Mouse (Mus musculus) right cerebral cortex, postnatal 36 days (tissue): Measurements from ENCODE around the gene Apoh.

Experiments used
- DNase-seq, 2 experiments: peaks; one replicate each; pipeline ENCODE4 v3.0.0; 2022; ENCODE audit warnings: low spot score in 2 of 2, mixed read lengths in 1 of 2

Apoh gene

DNA sequence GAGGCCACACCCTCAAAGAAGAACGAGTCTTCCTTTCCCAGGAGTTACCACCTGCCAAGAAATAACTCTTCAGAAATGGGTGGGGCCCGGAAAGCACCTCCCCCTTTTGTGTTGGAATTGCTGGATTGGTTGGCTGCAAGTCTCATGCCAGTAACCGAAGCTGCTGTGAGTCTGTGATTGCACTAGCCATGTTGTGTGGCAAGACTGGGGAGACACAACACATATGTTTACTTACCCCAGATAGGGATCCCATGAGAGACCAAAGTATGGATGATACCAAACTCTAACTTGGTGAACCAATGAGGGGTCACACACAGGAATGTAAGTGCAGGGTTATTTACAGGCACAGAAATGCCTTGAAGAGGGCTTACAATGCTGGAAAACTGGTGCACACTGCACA, 39.5 kb downstream of the Apoh start:
- DNase-seq = no peak

DNA sequence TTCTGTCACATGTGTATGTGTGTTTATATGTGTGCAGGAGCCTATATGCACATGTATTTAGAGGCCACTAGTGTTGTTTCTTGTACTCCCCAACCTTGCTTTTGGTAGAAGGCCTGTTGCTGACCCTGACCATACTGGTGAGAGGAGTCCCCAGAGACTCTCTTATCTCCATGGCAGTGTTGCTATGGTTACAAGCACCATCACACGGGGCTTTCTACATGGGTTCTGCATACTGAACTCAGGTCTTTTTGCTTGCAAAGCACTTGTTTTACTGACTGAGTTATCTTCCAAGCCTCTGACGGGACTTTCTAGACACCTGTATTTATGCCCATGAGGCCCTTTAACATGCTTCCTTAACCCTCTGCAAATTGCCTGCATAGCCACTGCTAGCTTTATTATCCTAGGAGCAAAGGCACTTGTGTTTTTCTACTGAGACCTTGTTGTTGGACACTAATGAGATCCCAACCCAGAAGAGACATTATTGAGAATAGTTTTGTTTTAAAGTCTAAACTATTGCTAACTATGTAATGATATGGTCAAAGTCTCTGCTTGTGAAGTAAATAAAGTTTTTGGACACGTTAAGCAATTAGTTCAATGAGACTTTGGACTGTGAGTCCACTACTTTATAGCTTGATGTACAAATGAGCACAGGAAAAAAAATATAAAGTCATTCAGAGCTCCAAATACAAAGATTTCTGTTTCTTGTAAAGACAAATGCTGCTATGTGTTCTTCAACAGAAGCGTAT, 41.9 kb downstream of the Apoh start:
- DNase-seq = no peak

DNA sequence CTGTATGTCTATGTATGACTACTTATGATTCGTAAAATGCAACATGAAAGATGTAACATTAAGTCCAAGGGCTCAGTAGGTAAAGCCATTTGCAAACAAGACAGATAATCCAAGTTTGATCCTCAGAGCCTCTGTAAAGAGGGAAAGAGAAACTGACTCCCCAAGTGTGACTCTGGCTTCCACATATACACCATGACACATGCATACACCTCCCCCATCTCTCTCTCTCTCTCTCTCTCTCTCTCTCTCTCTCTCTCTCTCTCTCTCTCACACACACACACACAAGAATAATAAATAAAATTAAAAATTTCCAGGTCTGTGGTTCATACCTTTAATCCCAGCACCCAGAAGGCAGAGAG, 42.5 kb downstream of the Apoh start:
- no peak for DNase-seq

GRCm38 (mm10) chr11:108395061-108395460, 51.9 kb downstream of the Apoh start:
- DNase-seq = no peak

DNA sequence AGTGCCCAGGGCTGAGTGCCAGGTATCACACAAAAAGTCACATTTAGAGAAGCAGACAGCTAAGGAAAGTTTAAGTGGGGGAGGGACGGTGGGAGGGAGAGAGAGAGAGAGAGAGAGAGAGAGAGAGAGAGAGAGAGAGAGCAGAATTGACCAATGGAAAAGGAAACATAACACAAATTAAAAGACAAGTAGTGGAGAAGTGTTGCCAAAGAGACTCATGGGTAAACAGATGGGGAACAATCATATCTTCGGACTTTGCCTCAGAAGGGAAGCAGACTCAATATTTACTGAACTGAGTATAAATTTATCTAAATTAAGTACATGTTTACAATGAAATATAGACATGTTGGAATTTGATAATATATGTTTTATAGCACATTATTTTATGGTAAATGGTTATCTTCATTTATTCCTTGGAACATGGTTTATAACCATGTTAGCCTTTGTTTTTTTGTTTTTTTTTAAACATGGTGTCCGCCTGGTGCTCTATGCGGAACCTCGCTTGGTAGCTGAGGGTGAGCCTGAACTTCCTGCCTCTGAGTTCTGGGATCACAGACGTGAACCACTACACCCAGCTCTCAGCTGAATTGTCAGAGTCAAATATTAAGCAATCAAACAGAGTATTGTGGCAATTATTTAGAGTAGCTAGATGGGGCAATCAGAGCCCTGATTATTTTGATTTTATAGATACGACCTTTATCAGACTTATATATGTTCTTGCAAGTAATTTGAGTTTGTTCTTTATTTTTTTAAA, 53.1 kb downstream of the Apoh start:
- DNase-seq = no peak

DNA sequence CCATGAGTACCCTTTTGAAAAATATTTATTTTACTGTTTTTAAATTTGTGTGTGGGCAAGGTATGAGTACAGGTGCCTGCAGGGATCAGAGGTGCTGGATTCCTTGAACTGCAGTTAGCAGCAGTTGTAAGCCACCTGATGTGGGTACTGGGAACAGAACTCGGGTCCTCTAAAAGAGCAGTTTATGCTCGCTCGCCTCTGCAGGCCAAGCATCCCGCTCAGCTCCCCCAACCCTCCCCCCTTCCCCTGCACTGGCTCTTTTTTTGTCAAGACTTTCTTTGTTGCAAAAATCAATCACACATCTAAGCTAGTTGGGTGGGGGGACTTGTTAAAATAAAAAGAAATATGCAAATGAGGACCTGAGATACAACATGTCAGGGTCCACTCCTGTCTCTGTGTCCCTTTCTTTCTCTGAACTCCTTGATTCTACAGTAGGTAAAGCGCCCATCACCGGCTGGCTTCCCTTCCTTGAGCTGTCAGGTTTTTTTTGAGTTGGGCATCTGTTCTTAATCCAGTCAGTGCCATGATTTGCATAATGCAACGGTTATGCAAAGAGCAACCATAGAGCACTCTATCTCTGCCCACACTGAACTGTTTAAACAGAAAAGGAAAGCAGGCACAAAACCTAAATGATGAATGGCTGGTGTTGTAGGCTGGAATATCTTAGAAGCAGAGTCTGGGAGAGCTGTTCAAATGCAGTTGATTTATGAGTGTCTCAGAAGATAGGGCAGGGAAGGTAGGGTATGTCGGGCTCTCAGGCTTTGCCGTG, 66.9 kb downstream of the Apoh start:
- peak in 1 of 2 experiments; percentile 60 for DNase-seq

- no peak for DNase-seq
Observed at GRCm38 (mm10) chr11:108416360-108416759, 73.2 kb downstream of the Apoh start.

GRCm38 (mm10) chr11:108418540-108418939, 75.4 kb downstream of the Apoh start:
- DNase-seq = no peak

GRCm38 (mm10) chr11:108419242-108419641, 76.1 kb downstream of the Apoh start:
- no peak for DNase-seq

- no peak for DNase-seq
Observed at GRCm38 (mm10) chr11:108420751-108421150, 77.6 kb downstream of the Apoh start.

DNA sequence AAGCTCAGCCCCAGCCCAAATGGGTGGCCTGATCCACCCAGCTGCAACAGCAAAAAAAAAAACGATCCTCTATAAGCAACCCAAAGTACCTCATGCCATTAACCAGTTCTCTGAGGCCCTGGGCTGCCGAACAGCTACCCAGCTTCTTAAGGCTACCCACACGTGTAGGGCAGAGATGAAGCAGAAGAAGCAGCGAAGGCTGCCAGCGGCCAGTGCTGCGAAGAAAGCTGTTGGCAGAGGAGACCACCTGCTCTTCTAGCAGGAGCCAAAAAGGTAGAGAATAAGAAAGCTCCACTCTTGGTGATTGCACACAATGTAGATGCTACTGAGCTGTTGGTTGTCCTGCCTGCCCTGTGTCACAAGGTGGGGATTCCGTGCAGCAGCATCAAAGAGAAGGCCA, 80.1 kb downstream of the Apoh start:
- no peak for DNase-seq

DNA sequence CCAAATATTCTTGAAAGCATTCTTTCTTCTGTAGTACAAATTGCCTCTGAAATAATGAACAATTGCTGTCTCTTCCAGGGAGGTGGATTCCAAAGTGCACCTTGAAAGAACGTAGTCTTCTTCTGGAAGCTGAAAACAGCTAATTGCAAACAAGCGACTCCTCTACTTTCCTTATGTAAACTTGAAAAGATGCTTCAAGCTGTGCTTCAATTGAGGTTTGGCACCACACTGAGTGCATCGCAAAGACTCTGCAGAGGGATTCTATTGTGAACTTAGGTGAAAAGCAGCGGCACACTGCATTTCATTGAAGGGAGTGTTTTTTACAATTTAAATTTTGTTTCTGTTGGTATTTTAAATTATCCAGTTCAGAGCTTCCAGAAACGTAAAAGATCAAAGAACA, 81.0 kb downstream of the Apoh start:
- no peak for DNase-seq

GRCm38 (mm10) chr11:108424889-108425591, 81.9 kb downstream of the Apoh start, which contains the start of gene Cep112:
Cep112 (plus strand) TSS chr11:108425192.
- peak; percentile 95 to 97 for DNase-seq

DNA sequence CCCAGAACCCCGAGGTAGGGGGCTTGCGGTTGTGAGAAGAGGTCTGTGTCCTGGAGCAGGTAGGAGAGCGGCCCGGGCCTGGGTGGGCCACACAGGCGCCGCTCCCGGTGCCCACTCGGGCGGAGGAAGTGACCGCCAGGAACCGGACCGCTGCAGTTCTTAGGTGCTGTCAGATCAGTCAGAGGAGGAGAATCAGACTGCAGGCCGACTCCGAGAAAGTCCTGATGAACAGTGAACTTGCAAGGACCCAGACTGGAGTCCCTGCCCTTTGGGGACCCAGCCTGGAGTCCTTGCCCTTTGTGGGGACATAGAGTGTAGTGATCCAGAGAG, 82.4 kb downstream of the Apoh start:
- no peak for DNase-seq

DNA sequence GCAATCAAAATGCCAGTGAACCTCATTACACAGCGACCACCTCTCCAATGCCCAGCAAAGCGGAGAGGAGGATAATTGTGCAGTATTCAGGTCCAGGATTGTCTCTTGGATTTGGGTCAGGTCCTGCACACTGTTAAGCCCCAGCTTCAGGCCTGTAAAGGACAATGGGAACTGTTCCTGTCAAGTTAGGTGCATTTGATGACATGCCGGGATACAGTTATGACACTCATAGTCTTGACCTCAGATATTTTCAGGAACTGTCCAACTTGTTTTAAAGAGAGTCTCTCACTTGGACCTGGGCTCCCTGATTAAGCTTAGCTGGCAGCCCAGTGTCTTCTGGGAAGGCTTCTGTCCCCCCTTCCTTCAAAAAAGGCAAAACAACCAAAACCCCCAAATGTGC, 82.9 kb downstream of the Apoh start:
- no peak for DNase-seq

GRCm38 (mm10) chr11:108427191-108427590, 84.0 kb downstream of the Apoh start:
- DNase-seq = no peak

DNA sequence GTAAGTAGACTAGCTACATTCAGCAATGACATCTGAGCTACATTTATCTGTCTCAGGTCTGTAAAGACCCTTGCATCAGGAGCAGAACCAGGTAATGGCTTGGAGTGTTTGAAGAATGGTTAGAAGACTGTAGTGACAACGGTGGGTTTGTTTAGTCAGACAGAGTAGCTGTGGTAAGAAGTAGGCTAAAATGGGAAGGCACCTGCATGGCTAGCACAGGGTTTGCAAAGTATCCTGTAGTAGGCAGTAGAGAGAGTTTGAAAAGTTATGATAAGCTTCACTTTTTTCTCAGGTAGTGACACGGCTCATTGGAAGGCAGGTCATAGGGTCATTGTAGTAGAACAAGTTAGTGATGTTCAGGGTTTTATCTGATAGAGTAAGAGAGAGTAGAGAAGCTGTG, 85.9 kb downstream of the Apoh start:
- no peak for DNase-seq

DNA sequence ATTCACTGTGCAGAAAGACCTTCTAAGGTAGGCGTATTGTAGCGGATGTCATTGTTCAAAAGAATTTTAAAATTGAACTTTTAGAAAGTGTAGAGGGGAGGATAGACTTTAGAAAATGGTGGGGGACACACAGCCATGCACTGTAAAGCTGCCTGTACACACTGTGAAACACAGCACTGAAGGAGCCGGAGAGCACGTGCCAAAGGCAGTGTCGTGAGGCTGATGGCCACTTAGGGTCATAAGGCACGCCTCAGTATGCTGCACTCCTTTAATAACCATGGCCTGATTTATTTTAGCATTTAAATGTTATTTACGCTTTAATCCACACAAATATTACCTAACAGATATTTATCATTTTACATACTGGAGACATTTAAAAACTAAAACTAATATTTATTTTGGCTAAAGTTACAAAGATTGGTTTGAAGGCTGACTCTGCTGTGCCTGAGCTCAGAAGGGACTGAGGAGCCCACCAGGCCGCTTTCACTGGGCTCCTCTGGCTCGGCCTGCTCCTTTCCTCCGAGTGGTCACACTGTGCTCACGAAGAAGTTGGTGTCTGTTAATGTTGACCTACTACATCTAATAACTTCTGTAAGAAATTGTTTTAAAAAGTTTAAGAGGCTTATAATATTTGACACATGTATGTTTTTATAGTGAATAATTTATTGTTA, 100.9 kb downstream of the Apoh start:
- no peak for DNase-seq

- DNase-seq = no peak
Observed at GRCm38 (mm10) chr11:108447148-108447547, 104.0 kb downstream of the Apoh start.

DNA sequence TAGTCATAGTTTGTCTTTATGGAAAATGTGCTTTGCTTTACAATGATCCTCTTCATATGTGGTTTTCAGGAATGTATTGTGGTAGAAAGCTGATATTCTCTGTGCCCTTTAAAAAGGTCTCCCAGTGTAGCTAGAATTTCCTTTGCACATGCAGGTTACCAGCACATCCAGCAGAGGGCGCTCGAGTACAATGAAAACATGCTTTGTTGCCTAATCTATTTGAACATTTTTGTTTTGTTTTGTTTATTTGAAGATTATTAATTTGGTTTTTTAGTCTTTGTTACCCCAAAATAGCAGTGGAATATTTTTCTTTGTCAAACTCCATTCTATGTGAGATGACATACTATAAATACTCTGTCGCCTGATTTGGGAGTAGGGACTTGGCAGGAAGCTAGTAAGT, 106.7 kb downstream of the Apoh start:
- DNase-seq = peak in 1 of 2 experiments; percentile 39

- no peak for DNase-seq
Observed at GRCm38 (mm10) chr11:108459599-108459998, 116.4 kb downstream of the Apoh start.
